Comparison of ENCODE assay signal across 18 mouse cellular contexts in the genomic region with DNA sequence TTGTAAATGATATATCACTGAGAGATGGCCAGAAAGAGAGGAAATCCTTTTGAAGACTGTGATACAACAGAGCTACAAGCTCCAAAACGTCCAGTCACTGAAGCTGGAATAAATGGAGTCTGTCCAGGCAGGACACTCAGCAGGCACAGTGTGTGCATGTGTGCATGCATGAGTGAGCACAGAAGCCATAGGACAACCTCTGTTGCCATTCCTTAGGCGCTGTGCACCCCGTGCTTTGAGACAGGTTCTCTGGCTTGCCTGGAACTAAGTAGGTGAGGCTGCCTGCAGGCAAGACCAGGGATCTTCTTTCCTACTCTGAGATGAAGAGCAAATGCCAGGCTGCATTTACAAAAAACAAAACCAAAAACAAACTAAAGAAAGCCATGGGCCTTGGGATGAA.
"Had no signal": no experiment of that assay in that cellular context is flagged by ENCODE, and none has a peak within 500 bp of the region (broad histone marks: within the 10 kb centered on the region; RNA-seq: fewer than 3 reads in every experiment).

No protein-coding gene starts in this region.

- DNase-seq: kidney, postnatal 25 days; layer of hippocampus, postnatal 36 days; lung, adult 18-20 months; lung, postnatal 10 days; lung, postnatal 36 days; midbrain, embryonic 14.5 days; retina, postnatal 1 day; right cerebral cortex, postnatal 25 days; thymus, adult 18-20 months; thymus, postnatal 36 days had no signal

- ATAC-seq: intestine, postnatal 0 days; liver, embryonic 12.5 days had no signal

- H3K9ac ChIP-seq: liver, embryonic 12.5 days; liver, embryonic 15.5 days; lung, embryonic 15.5 days; neural tube, embryonic 13.5 days had no signal

- H3K4me3 ChIP-seq: left cerebral cortex, adult 2 months; liver, embryonic 12.5 days; liver, embryonic 15.5 days; lung, embryonic 15.5 days; megakaryocyte, embryonic 14.5 days; midbrain, embryonic 10.5 days; neural tube, embryonic 13.5 days had no signal

- H3K4me2 ChIP-seq: liver, embryonic 12.5 days; liver, embryonic 15.5 days; lung, embryonic 15.5 days; neural tube, embryonic 13.5 days had no signal

- H3K27me3 ChIP-seq: liver, embryonic 12.5 days; liver, embryonic 15.5 days; lung, embryonic 15.5 days; megakaryocyte, embryonic 14.5 days; neural tube, embryonic 13.5 days had no signal

- H3K4me1 ChIP-seq: lung, embryonic 15.5 days; midbrain, embryonic 10.5 days; neural tube, embryonic 13.5 days had no signal

- H3K27ac ChIP-seq: left cerebral cortex, adult 2 months; liver, embryonic 12.5 days; liver, embryonic 15.5 days; lung, embryonic 15.5 days; midbrain, embryonic 10.5 days; neural tube, embryonic 13.5 days had no signal

- H3K9me3 ChIP-seq: liver, embryonic 12.5 days; liver, embryonic 15.5 days; lung, embryonic 15.5 days; midbrain, embryonic 10.5 days; neural tube, embryonic 13.5 days had no signal
